Mouse (Mus musculus) splenic B cell, adult 2 months (primary cell): Measurements from ENCODE around the gene Vcam1.

Experiments
- DNase-seq: peaks from one replicate; pipeline ENCODE4 v3.0.0-alpha.2; 2011; ENCODE audit warnings: low read depth, low spot score
- H3K27me3 ChIP-seq: 2 replicates; pipeline ENCODE4 v1.6.1; 2012; ENCODE audit warnings: mild to moderate bottlenecking, low read length, moderate library complexity, mixed read lengths; ENCODE audit not compliant: control insufficient read depth, poor library complexity, insufficient read depth, severe bottlenecking
- H3K36me3 ChIP-seq: 2 replicates; pipeline ENCODE4 v1.6.1; 2012; ENCODE audit warnings: mild to moderate bottlenecking, low read length, moderate library complexity, mixed read lengths; ENCODE audit not compliant: control insufficient read depth, poor library complexity, insufficient read depth, severe bottlenecking

Gene Vcam1

DNA sequence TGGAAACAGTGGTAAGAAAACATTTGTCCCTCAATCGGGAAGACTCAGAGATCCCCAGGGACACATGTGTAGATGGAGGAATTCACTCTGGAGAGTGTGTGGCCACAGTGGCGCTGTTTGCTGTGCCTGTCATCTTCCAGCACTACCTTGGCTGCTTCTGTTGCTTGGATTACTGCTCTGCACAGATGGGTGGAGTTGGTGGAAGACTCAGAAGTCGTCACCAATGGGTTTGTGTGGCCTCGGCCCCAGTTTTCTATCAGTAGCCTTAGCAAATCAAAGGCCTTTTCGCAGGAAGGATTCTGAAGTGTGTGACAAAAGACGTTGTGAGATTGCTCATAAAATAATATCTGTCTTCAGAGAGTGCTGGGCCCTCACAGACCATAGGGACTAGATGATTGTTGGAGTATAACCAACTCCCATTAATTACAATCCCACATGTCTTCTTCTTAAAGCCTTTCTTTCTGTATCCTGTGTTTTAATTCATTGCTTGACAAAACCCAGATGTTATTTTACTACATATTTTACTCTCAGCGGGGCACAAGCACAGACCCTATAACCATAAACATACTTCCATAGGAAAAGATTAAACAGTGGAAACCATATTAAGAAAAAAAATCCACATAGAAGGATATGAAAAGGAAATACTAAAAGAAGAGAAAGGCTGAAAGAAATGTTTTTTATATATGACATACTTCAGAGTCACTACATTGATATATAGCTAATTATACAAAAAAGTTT lies 48.4 kb downstream of the Vcam1 start:
- no peaks in the 10 kb centered on the region for H3K27me3 ChIP-seq
- no peak for DNase-seq
- no peaks in the 10 kb centered on the region for H3K36me3 ChIP-seq

DNA sequence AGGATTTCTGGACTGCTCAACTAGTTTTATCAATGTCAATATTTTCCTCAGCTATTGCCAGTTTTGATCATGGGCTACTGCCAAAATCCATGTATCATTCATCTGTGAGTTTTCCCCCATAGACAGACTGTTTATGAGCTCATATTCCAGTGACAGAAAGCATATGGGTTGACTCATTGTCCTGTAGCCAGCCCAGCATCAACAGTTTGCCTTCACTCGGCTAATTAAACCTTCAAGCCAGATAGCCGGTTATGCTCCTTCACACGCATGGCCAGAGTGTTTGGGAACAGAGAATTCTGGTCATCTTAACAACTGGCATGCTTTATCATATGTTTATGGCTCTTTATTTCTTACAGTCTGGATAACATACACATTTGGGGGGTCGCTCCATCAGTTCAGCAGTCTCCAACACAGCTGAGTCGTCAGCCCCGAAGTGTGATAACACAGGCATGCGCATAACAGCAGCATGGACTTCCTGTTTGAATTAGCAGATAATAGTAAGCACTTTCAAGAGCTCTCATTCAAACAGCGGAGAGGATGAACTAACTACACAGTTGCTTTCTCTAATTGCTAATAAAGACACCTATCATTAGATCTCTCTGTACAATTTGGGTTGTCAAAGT lies 49.2 kb downstream of the Vcam1 start:
- no peaks in the 10 kb centered on the region for H3K36me3 ChIP-seq
- no peaks in the 10 kb centered on the region for H3K27me3 ChIP-seq
- DNase-seq: no peak

DNA sequence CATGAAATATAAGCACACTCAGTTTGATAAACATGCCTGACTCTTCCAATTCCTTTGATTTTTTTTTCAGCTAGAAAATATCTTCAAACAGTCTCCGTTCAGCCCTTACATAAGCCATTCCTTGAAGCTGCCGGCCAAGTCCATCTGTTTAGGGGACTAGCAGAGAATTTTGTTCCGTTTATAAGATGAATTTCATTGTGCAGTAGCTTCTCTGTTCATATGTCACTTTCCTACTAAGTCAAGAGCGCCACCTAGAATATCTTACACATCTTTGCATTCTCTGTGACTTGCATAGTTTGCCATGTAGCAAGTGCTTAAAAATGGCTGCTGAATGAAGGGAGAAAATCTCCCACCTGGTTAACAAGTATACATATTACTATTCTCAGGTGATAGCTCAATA lies 51.0 kb downstream of the Vcam1 start:
- no peaks in the 10 kb centered on the region for H3K36me3 ChIP-seq
- DNase-seq: no peak
- H3K27me3 ChIP-seq: no peaks in the 10 kb centered on the region

DNA sequence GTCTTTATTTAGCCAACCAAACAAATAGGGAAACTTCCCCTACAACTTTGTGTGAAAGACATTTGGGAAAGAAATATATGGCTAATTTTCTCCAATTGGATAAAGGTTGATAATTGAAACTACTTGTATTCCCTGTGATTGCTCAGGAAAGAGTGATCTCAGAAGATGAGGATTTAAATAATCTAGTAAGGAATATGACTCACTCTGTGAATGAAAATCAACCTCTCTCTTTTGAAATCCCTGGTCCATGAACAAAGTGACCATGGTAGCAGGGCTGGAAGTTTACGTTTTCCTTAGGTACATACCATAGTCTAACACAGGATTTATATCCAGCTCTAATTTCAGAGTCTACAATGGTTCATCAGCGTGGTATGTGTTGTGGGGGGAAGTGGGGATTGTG lies 52.7 kb downstream of the Vcam1 start:
- no peaks in the 10 kb centered on the region for H3K36me3 ChIP-seq
- DNase-seq: no peak

DNA sequence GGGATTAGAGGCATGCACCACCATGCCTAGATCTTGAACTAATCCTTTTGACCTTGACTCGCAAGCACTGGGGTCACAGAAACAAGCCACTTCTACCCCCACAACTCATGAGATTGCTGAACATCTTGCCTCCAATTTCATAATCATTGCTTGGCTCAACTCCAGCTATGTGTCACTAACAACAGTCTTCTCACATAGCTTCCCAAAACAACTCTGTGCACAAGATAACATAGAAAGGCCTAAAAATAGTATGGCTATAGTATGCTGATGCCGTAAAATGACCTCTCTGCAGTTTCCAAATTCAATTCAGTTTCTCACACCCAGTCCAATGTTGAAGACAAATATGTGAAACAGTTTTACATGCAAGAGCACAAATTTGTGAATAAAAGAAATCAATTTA lies 56.9 kb downstream of the Vcam1 start:
- no peaks in the 10 kb centered on the region for H3K27me3 ChIP-seq
- H3K36me3 ChIP-seq: no peaks in the 10 kb centered on the region
- DNase-seq: no peak

More for the DNA sequence above, 52.7 kb downstream of the Vcam1 start:
- H3K27me3 ChIP-seq: no peaks in the 10 kb centered on the region

DNA sequence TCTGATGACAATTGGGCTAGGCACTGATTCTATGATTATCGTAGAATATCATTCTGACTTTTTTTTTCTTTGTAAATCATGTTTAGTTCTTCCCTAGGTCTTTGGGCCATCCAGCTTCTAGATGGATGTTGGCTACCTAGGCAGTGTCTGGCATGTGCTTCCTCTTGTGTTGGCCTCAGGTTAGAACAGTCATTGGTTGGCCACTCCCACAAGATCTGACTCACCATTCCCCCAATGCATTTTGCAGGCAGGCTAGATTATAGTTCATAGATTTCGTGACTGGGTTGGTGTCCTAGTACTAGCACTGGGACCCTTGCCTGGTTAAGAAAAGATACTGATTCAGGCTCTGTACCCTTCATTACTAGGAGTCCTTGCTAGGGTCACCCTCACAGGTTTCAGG lies 67.3 kb downstream of the Vcam1 start:
- Histone ChIP-seq H3K27me3 (no peaks in the 10 kb centered on the region), H3K36me3 (no peaks in the 10 kb centered on the region)
- DNase-seq: no peak

DNA sequence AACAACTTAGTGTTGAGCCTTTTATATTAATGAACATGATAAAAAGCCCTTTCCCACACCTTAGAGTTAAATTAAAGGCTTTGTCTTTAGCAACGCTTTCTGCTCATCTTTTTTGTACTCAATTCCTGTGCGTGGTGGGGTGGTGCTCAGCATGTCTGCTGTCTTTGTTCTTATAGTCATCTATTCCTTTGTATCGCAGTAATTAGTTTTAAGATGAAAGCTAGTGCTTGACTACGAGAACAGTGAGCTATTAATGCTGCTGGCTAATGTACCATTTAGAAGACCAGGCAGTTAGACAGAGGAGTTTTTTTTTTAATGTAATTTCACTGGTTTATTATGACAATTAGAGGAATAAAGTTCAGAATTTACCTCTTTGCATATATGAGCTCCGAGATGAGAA lies 69.2 kb downstream of the Vcam1 start:
- no peaks in the 10 kb centered on the region for H3K27me3 ChIP-seq
- H3K36me3 ChIP-seq: no peaks in the 10 kb centered on the region
- DNase-seq: no peak
